Mouse (Mus musculus) kidney, postnatal 10 days (tissue): Measurements from ENCODE around the gene Spg21.

Experiments
- DNase-seq: peaks from one replicate; pipeline ENCODE4 v3.0.0; 2021; ENCODE audit warnings: mixed read lengths

Gene Spg21

GRCm38 (mm10) chr9:65460732-65461442, at the start of gene Spg21:
Gene Spg21 (plus strand): TSS chr9:65460947.
- DNase-seq = peak; percentile 98

GRCm38 (mm10) chr9:65411326-65411725, 49.4 kb upstream of the Spg21 start:
- no peak for DNase-seq

- DNase-seq = no peak
These were observed 43.0 kb upstream of the Spg21 start for GRCm38 (mm10) chr9:65417738-65418137.

GRCm38 (mm10) chr9:65419633-65420032, 41.1 kb upstream of the Spg21 start:
- DNase-seq = no peak

- DNase-seq = peak; percentile 69
These were observed 37.8 kb upstream of the Spg21 start, which contains the start of gene Slc51b for GRCm38 (mm10) chr9:65422760-65423501. Gene Slc51b (minus strand): TSS chr9:65422955.

GRCm38 (mm10) chr9:65424393-65424792, 36.4 kb upstream of the Spg21 start:
- DNase-seq = no peak

GRCm38 (mm10) chr9:65427511-65427910, 33.2 kb upstream of the Spg21 start:
- no peak for DNase-seq

GRCm38 (mm10) chr9:65428003-65428402, 32.7 kb upstream of the Spg21 start:
- DNase-seq = no peak

- no peak for DNase-seq
These were observed 30.3 kb upstream of the Spg21 start for GRCm38 (mm10) chr9:65430401-65430800.

GRCm38 (mm10) chr9:65430921-65431320, 29.8 kb upstream of the Spg21 start:
- DNase-seq = no peak

GRCm38 (mm10) chr9:65432236-65432635, 28.5 kb upstream of the Spg21 start:
- DNase-seq = peak; percentile 91

GRCm38 (mm10) chr9:65434140-65434539, 26.6 kb upstream of the Spg21 start:
- peak; percentile 64 for DNase-seq

- DNase-seq = no peak
These were observed 25.5 kb upstream of the Spg21 start for GRCm38 (mm10) chr9:65435211-65435610.

GRCm38 (mm10) chr9:65435671-65436301, 25.0 kb upstream of the Spg21 start, which contains the start of gene Mtfmt:
Gene Mtfmt (plus strand): TSS chr9:65435782.
- peak; percentile 97 for DNase-seq

- DNase-seq = no peak
These were observed 16.1 kb upstream of the Spg21 start for GRCm38 (mm10) chr9:65444692-65445091.

GRCm38 (mm10) chr9:65447951-65448350, 12.8 kb upstream of the Spg21 start:
- no peak for DNase-seq

GRCm38 (mm10) chr9:65458975-65459374, 1.8 kb upstream of the Spg21 start:
- DNase-seq = no peak

- no peak for DNase-seq
These were observed 549 bp upstream of the Spg21 start for GRCm38 (mm10) chr9:65460198-65460597.

- no peak for DNase-seq
These were observed 1.8 kb downstream of the Spg21 start for GRCm38 (mm10) chr9:65462544-65462943.

GRCm38 (mm10) chr9:65464161-65464560, 3.4 kb downstream of the Spg21 start:
- DNase-seq = peak; percentile 66

- DNase-seq = no peak
These were observed 4.5 kb downstream of the Spg21 start for GRCm38 (mm10) chr9:65465241-65465640.

GRCm38 (mm10) chr9:65467686-65468085, 6.9 kb downstream of the Spg21 start:
- DNase-seq = no peak

GRCm38 (mm10) chr9:65472769-65473168, 12.0 kb downstream of the Spg21 start:
- DNase-seq = no peak

GRCm38 (mm10) chr9:65479158-65479557, 18.4 kb downstream of the Spg21 start:
- DNase-seq = no peak
